Mouse (Mus musculus) CH12.LX (cell line): ENCODE measurements at regions not wholly inside any gene's neighbourhood (a gene's known extent, or its start where the extent isn't known, plus 50 kb on each side); places are given as distances from the start of the nearest gene placed in this dataset.

ENCODE experiments used
- CTCF ChIP-seq, 2 experiments: IDR thresholded peaks in 1 of 2; conservative IDR thresholded peaks in 1 of 2; 2 replicates each; pipeline ENCODE4 v1.5.1; 2011 to 2012; ENCODE audit warnings: low read depth in 2 of 2, low read length in 2 of 2, improper control_type of control experiment in 1 of 2, inconsistent platforms in 1 of 2, mild to moderate bottlenecking in 1 of 2, moderate library complexity in 1 of 2
- EP300 ChIP-seq: IDR thresholded peaks from 2 replicates; pipeline ENCODE4 v1.6.1; 2011; ENCODE audit warnings: low read length, improper control_type of control experiment
- ETS1 ChIP-seq: conservative IDR thresholded peaks from 2 replicates; pipeline ENCODE4 v1.6.1; 2012; ENCODE audit warnings: low read depth, mild to moderate bottlenecking, inconsistent platforms, low read length, improper control_type of control experiment, moderate library complexity
- GABPA ChIP-seq: IDR thresholded peaks from 2 replicates; pipeline ENCODE4 v1.6.1; 2012; ENCODE audit warnings: low read depth, low read length, improper control_type of control experiment, inconsistent platforms; ENCODE audit not compliant: insufficient replicate concordance
- MYC ChIP-seq: IDR thresholded peaks from 2 replicates; pipeline ENCODE4 v1.6.1; 2011; ENCODE audit warnings: low read depth, mild to moderate bottlenecking, improper control_type of control experiment, low read length
- POLR2A ChIP-seq: IDR thresholded peaks from 2 replicates; pipeline ENCODE4 v1.6.1; 2011; ENCODE audit warnings: low read depth, mild to moderate bottlenecking, improper control_type of control experiment, low read length
- ZNF384 ChIP-seq: IDR thresholded peaks from 2 replicates; pipeline ENCODE4 v1.6.1; 2012; ENCODE audit warnings: low read depth, low read length, improper control_type of control experiment, inconsistent platforms

DNA sequence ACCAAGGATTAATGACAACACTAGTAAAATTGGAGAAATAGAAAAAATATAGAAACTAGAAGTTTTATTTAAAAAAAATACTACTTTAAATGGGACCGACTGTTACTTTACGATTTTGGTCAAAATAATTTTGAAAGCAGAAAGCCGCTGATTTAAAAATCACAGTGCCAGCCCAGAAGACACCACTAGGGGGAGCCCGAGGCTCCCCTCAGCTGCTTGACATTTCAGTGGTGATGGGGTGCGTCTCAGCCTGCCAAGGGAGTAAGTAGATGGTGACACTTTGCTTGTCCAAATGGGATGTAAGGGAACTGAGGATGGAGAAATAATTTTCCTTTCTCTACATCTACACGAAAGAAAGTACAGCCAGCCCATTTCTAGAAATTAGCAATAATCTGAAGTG, 257.0 kb downstream of the Ankrd50 start:
- TF ChIP-seq MYC (no peak), EP300 (no peak), ETS1 (no peak), CTCF (conservative IDR thresholded peaks at IDR 0.05 in 1 of 2, IDR thresholded peaks at IDR 0.05 in 1 of 2; ENCODE audit: low read depth in 2 of 2, low read length in 2 of 2) (peak; percentile 81 to 86), GABPA (no peak), ZNF384 (no peak), POLR2A (no peak)
